Mouse (Mus musculus): Measurements from ENCODE around the gene Samd14.
A peak's percentile ranks its signal among the peaks of the same experiment; 100 is the strongest.
"Not testable (repeated sequence)": the region's sequence is repeated elsewhere in the genome, so short reads cannot be mapped to it uniquely, and the experiment has no call there.

Samd14 gene

GRCm38 (mm10) chr11:95009629-95010014, at the start of gene Samd14:
Gene Samd14, plus strand, starts transcription at chr11:95009879.
- peak; percentile 69 for DNase-seq (ENCODE audit: low read depth, low spot score)

DNA sequence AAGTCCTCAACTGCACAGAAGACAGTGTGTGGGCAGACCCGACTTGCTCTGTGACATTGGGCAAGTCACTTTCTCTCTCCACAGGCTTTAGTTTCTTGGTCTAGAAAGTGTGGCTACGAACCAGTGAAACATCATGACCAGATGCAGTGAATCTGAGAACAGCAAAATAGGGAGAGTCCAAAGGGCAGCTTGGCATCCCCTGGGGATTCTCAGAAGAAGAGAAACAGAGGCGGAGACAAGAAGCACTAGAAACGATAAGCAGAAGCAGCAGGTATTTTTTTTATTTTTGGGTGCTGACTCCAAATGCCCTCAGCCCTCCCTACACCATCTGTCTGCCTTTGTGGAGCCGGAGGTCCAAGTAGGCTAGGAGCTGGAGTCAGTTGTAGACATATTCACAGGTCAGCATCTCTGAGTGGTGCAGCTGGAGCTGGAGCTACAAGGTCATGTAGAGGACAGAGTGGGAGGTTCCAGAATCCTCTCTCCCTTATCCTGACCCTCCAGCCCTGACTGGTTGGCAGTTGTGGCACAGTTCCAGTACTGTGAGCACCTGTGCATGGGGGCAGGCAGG, 47.1 kb upstream of the Samd14 start:
- DNase-seq (ENCODE audit: low read depth, low spot score) = no peak

DNA sequence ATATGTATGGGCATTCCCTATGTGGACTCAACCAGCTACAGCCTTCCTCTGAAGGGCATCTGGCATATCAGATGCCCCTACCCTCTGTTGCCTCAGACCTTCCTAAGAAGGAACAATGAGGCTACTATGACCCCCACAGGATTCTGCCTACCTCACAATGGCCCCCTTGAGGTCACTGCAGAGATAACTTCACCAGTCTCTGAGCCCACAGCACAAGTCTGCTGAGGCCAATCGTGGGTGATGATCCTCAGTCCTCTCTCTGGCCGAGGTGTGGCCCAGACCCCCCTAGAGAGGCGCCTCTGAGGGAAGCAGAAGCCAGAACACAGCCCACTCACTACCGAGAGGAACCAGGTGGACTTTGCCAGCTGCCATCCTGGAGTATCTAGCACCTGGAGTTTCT, 42.3 kb upstream of the Samd14 start, which contains the start of gene Hils1:
Hils1 (plus strand) TSS at position 175 of the 400 bp plus-strand sequence.
- no peak for DNase-seq (ENCODE audit: low read depth, low spot score)

DNA sequence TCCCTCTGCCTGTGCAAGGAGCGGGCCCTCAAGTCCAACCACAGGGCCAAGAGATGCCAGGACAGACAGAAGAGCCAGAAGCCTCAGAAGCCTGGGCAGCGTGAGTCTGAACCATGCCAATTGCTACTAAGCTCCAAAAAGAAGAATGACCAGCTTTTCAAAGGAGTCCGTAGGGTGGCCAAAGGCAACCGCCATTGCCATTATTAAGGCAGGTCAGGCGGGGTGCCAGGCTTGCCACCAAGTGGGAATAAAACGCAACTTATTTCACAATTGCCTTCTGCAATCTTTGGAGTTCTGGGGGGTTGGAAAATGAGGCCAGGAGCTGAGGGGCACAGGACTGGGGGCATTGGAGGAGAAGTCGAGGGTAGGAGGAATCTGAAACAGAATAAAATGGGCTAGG, 41.5 kb upstream of the Samd14 start:
- no peak for DNase-seq (ENCODE audit: low read depth, low spot score)

- not testable (repeated sequence) for DNase-seq (ENCODE audit: low read depth, low spot score)
Observed at GRCm38 (mm10) chr11:94969709-94970108, 40.0 kb upstream of the Samd14 start.

GRCm38 (mm10) chr11:94970210-94970943, 39.3 kb upstream of the Samd14 start:
- DNase-seq (ENCODE audit: low read depth, low spot score) = peak; percentile 74

DNA sequence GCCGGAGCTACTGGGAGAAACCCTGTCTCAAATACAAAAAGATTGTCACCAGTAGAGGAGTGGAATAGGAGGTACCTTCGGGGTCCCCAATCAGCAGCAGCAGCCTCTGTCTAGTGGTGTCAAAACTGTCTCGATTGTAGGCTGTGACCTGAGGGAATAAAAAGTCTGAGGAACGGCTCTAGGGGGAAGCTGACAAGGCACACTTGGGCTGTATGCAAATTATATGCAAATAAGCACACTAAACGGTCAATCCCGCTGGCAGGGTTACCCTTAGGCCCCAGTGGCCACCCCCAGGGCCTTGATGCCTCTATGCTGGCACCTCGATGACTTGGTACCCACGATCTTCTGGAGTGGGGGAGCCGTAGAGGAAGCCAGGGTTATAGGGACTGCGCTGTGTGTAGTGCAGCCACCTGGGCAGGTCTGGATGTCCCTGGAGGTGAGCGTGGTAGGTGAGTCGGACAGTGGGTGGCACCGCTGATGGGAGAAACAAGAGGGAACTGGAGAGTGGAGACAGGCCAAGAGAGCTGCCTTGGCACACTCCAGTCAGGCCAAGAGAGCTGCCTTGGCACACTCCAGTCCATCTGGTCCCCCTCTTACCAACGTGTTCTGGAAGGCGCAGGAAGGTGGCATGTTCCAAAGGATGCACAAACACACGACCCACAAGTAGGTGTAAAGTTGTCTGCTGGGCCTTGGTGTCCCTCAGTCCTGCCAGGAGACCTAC, 37.6 kb upstream of the Samd14 start:
- no peak for DNase-seq (ENCODE audit: low read depth, low spot score)

DNA sequence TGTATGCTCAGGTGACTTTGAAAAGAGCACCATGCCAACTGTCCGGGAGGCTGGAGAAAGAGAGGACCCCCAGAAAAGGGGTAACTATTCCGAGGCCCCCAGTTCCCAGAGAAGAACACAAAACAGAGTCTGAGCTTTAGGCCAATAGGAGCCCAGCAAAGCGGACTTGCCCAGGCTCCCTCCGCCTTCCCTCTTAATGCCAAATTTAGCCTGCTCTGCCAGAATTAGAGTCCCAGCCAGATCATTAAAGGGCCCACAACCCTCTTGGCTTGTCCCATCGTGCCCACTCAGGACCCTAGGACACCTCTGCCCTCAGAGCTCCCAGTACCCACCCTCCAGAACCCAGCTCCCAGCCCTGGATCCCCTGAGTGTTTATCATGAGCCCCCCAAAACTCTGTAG, 36.8 kb upstream of the Samd14 start:
- DNase-seq (ENCODE audit: low read depth, low spot score) = no peak

- no peak for DNase-seq (ENCODE audit: low read depth, low spot score)
Observed at GRCm38 (mm10) chr11:94973313-94973712, 36.4 kb upstream of the Samd14 start.

GRCm38 (mm10) chr11:94974951-94975350, 34.7 kb upstream of the Samd14 start:
- no peak for DNase-seq (ENCODE audit: low read depth, low spot score)

DNA sequence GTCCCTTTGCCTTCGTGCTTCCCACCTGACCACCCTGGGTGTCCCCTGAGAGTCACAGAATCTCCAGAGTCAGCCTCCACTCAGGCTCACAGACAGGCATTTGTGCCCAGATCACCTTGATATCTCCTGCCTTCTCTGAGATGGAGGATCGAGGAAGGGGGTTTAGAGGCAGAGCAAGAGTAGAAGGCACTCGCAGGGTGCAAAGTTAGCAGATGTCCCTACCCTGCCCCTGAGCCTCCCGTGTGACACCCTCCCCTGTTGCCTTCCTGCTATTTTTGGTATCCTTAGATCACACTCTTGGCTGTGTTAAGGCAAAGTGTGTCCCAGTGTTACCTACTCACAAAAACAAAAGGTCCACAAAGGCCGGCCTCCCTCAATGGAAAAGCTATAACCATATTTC, 33.5 kb upstream of the Samd14 start, which contains the start of gene Sgca:
Sgca (minus strand) TSS at position 129 of the 400 bp plus-strand sequence.
- no peak for DNase-seq (ENCODE audit: low read depth, low spot score)

GRCm38 (mm10) chr11:94978178-94978915, 31.3 kb upstream of the Samd14 start:
- DNase-seq (ENCODE audit: low read depth, low spot score) = no peak

GRCm38 (mm10) chr11:94978947-94979346, 30.7 kb upstream of the Samd14 start:
- DNase-seq (ENCODE audit: low read depth, low spot score) = peak; percentile 96

GRCm38 (mm10) chr11:94979462-94980179, 30.1 kb upstream of the Samd14 start:
- no peak for DNase-seq (ENCODE audit: low read depth, low spot score)

DNA sequence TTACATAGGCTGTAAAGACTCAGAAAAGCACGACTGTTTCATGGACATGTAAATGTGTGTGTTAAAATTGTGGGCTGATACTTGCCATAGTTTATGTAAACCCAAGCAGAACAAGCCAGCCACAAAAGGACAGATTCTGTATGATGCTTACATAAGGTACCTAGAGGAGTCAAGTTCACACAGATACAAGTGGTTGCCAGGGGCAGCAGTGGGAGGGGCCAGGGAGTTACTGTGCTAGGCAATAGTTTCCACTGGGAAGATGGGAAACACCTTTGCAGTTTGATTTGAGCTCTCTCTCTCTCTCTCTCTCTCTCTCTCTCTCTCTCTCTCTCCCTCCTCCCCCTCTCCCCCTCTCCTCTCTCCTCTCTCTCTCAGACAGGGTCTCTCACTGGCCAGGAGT, 24.5 kb upstream of the Samd14 start:
- DNase-seq (ENCODE audit: low read depth, low spot score) = no peak

GRCm38 (mm10) chr11:94985822-94986221, 23.9 kb upstream of the Samd14 start:
- no peak for DNase-seq (ENCODE audit: low read depth, low spot score)

- no peak for DNase-seq (ENCODE audit: low read depth, low spot score)
Observed at GRCm38 (mm10) chr11:94986435-94986834, 23.2 kb upstream of the Samd14 start.

DNA sequence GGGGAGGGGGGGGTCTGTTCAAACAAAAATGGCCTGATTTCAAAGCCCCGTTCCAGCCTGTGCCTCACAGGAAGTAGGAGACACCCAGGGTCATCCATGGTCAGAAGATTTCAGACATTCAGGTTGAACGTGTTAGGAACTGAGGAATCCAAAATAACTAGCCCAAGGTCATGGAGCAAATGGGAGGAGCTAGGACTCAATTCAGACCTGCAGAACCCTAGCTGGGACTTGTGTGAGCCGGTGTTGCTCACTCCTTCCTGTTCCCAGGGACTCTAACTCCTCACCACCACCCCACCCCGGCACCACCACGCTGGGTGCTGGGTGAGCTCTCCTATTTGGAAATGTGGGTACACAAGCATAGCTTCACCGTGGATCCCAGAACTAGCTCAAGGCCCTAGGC, 22.3 kb upstream of the Samd14 start:
- DNase-seq (ENCODE audit: low read depth, low spot score) = no peak

DNA sequence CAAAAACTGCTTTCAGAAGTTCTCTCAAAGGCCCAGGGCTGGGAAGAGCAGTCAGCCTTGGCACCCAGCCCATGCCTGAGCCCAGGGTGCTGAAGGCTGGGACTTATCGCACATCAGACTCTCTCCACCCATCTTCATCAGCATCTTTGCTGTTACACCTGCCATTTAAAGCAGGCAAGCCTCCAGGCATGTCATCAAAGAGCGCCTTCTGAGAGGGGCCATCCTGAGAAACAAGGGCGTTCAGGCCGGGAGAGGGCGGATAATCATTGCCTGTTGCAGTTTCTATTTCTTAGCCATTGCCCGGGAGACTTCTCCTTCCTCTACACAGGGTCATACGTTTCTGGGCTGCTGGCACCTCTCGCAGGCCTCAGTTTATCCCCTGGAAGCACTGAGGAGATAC, 21.8 kb upstream of the Samd14 start:
- DNase-seq (ENCODE audit: low read depth, low spot score) = no peak

- no peak for DNase-seq (ENCODE audit: low read depth, low spot score)
Observed at GRCm38 (mm10) chr11:94988780-94989561, 20.7 kb upstream of the Samd14 start.

Measured in embryo, embryonic 11.5 days (tissue).